Comparison of ENCODE assay signal across 34 mouse cellular contexts in genomic region chr1:131211655-131212054, GRCm38 (mm10).
"Had no signal": no experiment of that assay in that cellular context is flagged by ENCODE, and none has a peak within 500 bp of the region (broad histone marks: within the 10 kb centered on the region; RNA-seq: fewer than 3 reads in every experiment).

No protein-coding gene starts in this region.

- H3K4me2 ChIP-seq: heart, embryonic 11.5 days; heart, embryonic 12.5 days; heart, embryonic 13.5 days; heart, embryonic 15.5 days; hindbrain, embryonic 12.5 days; hindbrain, embryonic 13.5 days; hindbrain, embryonic 14.5 days; hindbrain, embryonic 15.5 days; intestine, embryonic 15.5 days; kidney, embryonic 15.5 days had no signal

- H3K4me3 ChIP-seq: heart, embryonic 10.5 days; heart, embryonic 12.5 days; heart, embryonic 13.5 days; heart, embryonic 15.5 days; hindbrain, embryonic 10.5 days; hindbrain, embryonic 12.5 days; hindbrain, embryonic 13.5 days; hindbrain, embryonic 15.5 days; intestine, embryonic 15.5 days; kidney, embryonic 15.5 days; layer of hippocampus, adult 2 months had no signal

- H3K9me3 ChIP-seq: heart, embryonic 10.5 days; heart, embryonic 12.5 days; heart, embryonic 13.5 days; heart, embryonic 15.5 days; hindbrain, embryonic 10.5 days; hindbrain, embryonic 12.5 days; hindbrain, embryonic 13.5 days; hindbrain, embryonic 15.5 days; intestine, embryonic 15.5 days; kidney, embryonic 15.5 days had no signal

- H3K27ac ChIP-seq: heart, embryonic 10.5 days; heart, embryonic 13.5 days; heart, embryonic 15.5 days; hindbrain, embryonic 10.5 days; hindbrain, embryonic 12.5 days; hindbrain, embryonic 13.5 days; hindbrain, embryonic 14.5 days; hindbrain, embryonic 15.5 days; hindbrain, postnatal 0 days; intestine, embryonic 15.5 days; kidney, embryonic 15.5 days; kidney, postnatal 0 days; layer of hippocampus, adult 2 months had no signal

- H3K4me1 ChIP-seq: hindbrain, embryonic 10.5 days had no signal

- ATAC-seq: hindbrain, embryonic 16.5 days; hindbrain, postnatal 0 days; inflammation-experienced regulatory T-cells, adult 6 months; intestine, postnatal 0 days had no signal

- H3K27me3 ChIP-seq: heart, embryonic 12.5 days; heart, embryonic 13.5 days; heart, embryonic 15.5 days; hindbrain, embryonic 12.5 days; hindbrain, embryonic 13.5 days; hindbrain, embryonic 15.5 days; intestine, embryonic 15.5 days had no signal

- H3K36me3 ChIP-seq: heart, embryonic 13.5 days; heart, embryonic 15.5 days; hindbrain, embryonic 10.5 days; hindbrain, embryonic 12.5 days; hindbrain, embryonic 13.5 days; hindbrain, embryonic 15.5 days; intestine, embryonic 15.5 days; kidney, embryonic 15.5 days had no signal

- H3K9ac ChIP-seq: heart, embryonic 12.5 days; heart, embryonic 13.5 days; heart, embryonic 15.5 days; hindbrain, embryonic 12.5 days; hindbrain, embryonic 13.5 days; hindbrain, embryonic 14.5 days; hindbrain, embryonic 15.5 days; intestine, embryonic 15.5 days; kidney, embryonic 15.5 days had no signal

- DNase-seq: heart, postnatal 10 days; heart, postnatal 14 days; heart, postnatal 36 days; heart, postnatal 4 days; kidney, adult 11 months; kidney, adult 18-20 months; kidney, adult 2 months; kidney, adult 8-10 months; kidney, adult 9 months; kidney, postnatal 10 days; kidney, postnatal 14 days; kidney, postnatal 25 days; kidney, postnatal 36 days; kidney, postnatal 4 days; layer of hippocampus, adult 9-11 months; layer of hippocampus, postnatal 36 days had no signal
